Mouse (Mus musculus) heart, postnatal 4 days (tissue): ENCODE measurements around the gene Vmac. TPM values are rescaled to one million over a fixed set of nuclear protein-coding genes. Genes with fewer than 3 reads are reported as not detected.
A peak's percentile ranks its signal among the peaks of the same experiment; 100 is the strongest.

Experiments used
- DNase-seq: peaks from one replicate; pipeline ENCODE4 v3.0.0; 2021
- total RNA-seq, 2 experiments: library from RNA; stranded (reverse); gene quantifications; 2 replicates each; pipeline ENCODE4 v1.2.3; 2021

The Vmac gene
- 1 to 10 TPM; 5.3 to 8.0 TPM for total RNA-seq

DNA sequence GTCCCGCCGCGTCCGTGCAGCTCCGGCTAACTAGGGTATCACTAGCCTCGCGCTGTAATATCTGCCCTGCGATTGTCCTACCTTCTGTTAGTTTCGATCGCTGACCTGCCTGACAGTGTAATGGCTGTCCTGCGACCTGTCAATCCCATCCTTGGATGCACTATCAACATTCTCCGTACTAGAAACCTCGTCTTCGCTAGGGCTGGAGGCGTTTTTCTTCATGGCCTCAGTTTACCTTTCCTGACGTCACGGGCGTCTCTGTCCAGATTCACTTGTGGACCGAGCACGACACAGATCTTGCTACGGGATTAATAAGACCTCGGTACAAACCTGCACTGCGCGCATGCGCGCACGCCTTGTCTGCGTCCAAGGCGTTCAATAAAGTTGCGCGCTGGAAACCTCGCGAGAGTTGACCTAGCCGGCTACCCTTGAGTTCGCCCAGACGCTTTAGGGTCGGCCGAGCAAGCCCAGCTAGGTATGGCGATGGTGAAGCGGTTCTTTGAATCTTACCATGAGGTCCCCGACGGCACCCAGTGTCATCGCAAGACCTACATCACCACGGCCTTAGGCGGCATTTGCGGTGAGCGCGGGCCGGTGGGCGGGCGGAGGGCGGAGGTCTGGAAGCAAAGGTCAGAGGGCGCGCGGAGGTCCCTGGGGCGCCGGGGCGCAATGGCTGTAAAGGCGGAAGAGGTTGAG, at the start of gene Vmac, which contains the start of gene Ndufa11:
Gene Vmac, minus strand, starts transcription at position 660 of the 696 bp plus-strand sequence.
Gene Ndufa11, plus strand, starts transcription at position 405 of the 696 bp plus-strand sequence.
- DNase-seq: peak; percentile 97

DNA sequence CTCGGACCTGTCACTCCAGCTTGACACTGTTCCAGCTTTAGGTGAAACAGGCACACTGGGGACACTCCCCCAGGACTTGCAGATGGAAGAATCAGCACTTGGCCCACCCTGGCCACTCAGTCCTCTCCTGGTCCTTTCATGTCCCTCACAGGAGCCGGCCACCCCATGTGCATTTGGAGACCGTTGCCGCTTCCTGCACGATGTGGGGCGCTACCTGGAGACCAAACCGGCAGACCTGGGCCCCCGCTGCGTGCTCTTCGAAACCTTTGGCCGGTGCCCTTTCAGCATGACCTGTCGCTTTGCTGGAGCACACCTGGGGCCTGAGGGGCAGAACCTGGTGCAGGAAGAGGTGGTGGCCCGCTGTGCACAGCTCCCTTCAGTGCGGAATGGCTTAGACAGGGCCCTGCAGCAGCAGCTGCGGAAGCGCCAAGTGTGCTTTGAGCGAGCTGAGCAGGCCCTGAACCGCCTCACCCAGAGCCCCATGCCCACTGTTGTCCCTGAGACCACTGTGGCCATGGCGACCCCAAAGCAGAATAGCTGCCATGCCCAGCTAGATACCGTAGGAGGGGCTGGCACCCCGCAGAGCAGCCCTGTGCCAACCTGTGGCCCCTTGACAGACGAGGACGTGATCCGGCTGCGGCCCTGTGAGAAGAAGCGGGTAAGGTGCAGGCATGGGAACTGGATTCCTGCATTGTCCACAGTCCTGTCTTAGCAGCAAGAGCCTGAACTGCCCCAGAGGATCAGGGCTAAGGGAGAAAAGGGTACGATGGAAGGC, 49.0 kb upstream of the Vmac start:
- DNase-seq: no peak

DNA sequence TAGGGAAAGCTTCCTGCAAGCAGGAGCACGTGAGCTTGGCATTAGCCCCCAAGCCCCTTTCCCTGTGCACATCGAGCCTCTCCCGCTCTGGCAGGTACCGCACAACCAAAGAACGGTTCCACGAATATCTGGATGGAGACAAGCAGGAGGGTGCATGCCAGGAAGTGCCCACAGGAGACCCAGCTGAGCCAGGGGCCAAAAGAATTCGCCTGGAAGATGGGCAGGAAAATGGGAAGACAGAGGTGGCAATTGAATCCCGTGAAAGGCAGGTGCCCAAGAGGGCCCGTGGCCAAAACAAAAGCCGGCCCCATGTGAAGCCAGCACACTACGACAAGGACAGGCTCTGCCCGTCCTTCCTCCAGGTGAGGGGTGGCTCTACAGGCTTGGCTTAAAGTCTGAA, 47.6 kb upstream of the Vmac start:
- DNase-seq: no peak

DNA sequence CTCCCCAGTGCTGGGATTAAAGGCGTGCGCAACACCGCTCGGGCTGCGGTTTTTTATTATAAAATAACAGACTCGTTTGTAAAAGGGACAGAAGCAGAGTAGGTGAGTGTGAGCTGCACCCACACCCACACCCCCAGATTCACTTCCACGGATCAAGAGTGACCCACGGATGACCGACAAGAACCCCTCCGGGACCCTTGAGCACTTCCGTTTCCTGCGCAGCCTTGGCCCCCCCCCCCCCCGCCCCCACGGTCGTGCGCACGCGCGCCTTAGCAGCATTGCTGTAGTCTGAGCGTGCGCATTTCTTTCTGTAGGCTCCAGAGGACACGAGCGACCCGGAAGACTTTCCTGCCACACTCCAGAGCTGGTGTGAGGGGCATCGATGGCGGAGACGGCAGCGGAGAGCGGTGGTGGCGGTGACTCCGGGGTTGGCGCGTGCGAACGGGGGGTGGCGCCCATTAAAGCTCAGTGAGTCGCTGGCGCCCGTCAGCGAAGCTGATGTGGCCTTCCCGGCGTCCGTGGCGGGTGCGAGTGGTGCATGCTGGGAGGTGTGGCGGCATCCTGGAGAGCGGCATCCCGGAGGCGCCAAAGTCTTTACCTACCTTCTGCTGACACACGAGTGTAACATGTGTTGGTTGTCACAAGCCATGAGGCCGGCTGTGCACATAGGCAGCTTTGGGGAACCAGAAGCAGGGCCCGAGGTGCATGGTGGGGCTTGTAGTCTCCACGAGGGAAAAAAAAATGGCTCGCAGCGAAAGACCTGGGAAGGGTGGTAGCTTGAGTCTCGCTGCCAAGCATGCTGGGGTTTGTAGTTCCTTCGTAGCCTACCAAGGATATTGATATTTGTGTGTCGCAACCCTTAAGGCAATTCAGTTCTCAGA, 46.9 kb upstream of the Vmac start, which contains the start of gene Dus3l:
Gene Dus3l, plus strand, starts transcription at position 284 of the 881 bp plus-strand sequence.
- peak; percentile 84 for DNase-seq

DNA sequence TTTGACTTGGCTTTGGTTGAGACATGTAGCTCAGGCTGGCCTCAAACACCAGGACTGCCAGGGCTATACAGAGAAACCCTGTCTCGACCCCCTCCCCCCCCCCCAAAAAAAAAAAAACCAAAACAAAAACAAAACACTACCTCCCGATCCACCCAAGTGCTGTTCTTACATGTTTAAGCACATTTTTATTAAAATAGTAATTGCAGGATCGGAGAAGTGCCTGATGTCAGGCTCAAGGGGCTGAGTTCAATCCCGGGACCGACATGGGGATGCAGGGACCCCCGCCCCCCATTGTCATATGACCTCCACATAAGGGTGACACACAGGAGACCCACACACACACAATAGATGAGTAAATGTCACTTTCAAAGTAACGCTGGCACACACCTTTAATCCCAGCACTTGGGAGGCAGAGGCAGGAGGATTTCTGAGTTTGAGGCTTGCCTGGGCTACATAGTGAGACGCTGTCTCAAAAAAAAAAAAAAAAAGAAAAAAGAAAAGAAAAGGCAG, 46.0 kb upstream of the Vmac start:
- no peak for DNase-seq

DNA sequence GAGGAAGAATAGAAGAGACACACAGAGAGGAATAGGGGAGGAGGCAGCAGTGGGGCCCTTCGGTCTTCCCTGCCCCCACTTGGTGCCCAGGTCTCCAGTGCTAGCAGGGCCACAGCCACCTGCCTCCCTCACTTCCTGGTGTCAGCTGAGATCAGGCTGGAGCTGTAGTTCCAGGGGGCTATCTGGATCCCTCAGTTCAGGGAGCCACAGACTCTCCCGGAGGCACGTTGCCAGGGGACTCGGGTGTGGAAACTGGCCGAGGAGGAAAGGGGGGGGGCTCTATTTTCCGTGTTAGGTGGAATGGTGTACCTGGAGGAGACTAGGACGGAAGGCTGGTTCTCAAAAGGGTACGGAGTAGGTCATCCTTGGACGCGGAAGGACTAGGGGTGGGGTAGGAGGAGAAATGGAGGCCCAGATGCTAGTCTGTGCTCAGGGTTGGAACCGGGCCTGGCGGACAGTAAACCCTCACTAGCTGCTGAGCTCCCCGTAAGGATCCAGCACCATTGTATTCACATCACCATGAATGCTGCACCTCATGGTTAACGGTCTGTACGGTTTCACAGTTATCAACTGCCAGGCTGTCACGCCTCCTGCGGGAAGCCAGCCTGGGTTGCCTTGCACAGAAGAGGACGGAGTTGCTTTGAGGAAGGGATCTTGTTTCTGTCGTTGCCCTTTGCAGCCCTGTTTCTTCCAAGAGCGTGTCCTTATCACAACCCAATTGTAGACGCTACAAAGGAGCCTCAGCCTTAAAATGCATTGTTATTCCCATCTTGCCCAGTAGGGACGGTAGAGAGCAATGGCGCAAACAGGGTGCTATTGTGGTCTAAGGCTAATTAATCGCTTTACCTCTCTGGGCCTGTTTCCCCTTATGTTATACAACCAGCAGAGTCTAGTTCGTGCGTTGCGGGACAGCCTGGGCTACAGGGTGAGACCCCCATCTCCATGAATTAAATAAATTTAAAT, 45.2 kb upstream of the Vmac start:
- DNase-seq: peak; percentile 72

DNA sequence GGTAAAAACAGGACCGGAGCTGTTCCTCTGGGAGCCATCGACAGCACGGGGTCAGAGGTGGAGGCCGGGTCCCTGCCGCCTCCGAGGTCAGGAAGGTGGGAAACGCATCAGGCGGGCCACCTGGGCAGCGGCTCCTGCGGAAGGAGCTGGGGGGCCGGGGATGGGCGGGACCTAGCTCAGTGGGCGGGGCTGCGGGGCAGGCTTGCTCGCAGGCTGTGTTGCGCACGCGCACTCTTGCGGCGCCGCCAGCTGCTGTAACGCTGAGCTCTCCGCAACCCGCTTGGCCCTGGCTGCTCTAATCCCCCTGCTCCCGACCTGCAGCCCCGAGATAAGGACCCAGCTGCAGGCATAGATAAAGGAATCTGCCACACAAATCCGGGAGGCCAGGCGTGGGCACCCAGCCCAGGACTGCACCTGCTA, 44.2 kb upstream of the Vmac start:
- peak; percentile 91 for DNase-seq

DNA sequence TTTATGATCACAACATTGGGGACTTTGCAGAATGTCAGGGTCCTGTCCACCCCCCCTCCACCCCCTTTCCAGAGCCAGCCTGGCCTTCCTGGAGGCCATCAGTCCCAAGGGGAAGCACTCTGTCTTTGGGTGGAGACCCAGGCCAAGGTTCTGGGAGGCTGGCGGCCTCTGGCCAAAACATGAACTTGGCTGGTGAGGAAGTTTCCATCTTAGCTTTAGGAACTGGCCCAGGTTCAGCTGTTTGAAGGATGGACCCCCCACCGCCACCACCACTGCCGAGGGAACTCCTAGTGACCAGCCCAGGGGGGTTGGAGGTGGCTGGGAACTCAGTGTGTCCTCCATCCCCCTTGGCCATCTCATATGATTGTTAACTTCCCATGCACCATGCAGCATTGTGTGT, 43.3 kb upstream of the Vmac start:
- no peak for DNase-seq

DNA sequence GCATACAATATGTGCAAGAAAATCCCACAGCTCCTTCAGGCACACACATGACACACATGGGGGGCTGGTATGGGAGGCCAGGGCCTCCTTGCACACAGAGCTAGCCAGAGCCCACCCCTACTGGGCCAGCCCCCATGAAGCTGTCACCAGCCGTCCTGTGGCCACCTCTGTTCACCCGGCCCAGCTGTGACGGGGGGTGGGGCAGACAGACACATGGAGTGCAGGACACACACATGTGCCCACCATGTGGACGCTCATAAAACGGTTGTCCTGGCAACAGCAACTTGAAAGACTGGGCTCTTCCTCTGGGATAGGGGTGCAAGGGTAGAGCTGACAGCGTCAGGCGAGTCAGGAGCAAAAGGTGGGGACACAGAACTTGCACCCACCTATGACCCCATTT, 41.4 kb upstream of the Vmac start:
- DNase-seq: no peak

DNA sequence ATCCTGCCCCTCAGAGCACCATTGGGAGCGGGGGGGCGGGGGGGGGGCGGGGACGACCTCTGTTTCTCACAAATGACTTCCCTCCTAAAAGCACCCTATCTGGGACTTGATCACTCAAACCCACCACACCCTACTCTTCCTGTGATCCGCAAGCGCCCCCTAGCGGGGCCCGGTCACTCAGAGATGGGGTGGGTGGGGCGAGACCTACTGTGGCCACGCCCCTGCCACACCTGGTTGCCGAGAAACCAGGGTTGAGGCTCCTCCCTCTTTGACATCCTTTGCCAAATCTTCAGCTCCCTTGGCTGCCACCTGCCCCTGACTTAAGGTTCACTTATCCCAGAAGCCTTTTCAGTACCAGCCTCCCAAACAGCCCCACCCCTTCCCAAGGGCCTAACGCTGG, 40.3 kb upstream of the Vmac start:
- peak; percentile 77 for DNase-seq

DNA sequence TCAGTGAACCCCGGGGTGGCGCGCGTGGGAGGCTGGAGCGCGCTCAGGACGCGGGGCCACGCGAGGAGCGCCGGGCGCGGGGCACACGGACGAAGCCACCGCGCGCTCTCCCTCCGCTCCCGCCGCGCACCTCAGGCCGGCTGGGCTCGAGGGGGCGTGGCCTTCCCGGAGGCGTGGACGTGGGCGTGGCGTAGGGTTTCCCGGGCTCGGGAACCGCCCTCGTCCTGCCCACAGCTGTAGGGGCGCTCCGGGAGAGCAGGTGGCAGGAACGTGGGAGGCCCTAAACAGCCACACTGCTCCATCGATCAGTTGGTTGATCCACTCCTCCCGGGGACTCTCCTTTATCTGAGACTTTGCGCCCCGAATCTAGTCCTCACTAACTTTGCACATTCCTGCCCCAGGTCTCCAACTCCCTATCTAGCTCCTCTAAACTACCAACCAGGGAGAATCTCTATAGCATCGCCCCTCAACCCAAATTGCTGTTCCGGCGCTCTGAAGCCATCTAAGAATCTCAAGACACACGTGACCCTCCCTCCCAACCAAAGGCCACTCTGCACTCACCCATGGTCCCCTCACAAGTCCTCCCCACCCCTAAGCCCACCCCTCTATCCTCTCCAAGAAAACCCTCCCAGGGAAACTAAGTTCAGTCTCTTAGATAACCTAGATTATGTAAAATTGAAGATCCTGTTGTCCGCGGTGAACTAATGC, 39.7 kb upstream of the Vmac start, which contains the start of gene Nrtn:
Gene Nrtn, minus strand, starts transcription at position 115 of the 708 bp plus-strand sequence.
- DNase-seq: peak; percentile 92

DNA sequence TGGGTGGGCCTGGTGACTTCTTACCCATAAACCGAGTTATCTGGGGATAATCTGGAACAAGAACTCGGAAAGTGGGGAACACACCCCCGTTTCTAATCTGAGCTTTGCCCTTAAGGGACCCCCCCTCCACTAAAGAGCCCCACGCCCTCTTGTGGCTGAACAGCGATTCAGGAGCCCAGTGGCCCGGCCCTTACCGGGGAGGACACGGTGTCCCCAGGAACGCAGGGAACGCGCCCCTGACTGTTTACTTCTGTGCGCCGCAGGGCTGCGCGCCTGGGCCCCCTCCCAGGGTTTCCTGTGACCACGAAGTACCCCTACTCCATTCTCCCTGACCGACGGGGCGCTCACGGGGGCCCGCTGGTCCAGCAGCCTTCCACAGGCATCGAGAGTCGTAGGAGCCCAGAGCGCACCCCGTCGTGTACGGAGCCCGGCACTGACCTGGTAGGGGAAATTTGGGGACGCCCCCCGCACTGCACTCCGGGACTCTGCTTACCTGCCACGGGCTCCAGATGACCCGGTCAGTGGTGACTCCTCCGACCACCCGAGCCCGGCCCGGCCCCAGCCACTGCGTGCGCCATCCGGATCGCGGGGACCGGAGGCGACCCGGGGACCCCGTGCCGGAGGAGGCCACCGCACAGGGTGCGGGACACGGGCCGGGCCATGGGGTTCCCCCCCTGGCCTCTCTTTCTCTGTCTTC, 39.0 kb upstream of the Vmac start:
- peak; percentile 63 for DNase-seq

DNA sequence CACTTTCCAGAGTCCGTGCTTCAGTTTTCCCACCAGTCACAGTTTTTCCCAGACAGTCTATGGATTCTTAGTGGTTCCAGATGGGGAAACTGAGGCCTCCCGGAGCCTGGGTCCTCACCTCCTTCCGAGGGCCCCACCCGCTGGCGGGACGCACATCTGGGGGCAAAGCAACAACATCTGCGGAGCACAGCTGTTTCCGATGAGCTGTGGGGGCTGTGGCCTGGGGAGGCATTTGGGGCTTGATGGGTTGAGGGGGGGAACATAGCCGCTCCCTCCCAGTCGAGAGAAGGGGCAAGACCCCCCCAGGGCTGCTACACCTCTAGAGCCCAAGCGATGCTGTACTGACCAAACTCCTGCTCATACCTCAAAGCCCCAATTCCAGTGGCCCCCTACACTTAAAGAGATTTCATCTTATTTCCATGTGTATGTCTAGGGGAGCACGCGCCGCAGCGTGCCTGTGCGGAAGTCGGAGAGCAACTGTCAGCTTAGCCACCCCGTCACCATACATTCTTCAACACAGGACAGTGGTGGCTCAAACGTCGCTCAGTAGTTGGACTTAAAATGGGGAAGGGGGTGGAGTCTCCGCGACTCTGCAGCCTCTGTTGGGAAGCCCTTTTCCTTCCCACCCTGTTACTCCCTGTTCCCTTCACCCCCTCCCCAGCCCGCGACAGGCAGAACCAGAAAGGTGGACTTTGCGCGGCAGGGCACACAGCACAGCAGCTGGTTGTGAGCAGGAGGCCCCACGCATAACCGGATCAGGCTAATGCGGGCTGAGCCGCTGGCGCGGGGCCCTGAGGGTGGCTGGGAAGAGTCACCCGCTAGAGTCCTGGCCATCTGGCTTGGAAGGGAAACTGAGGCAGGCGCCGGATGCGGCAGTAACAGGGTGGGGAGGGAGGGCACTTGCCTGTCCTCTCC, 36.7 kb upstream of the Vmac start:
- DNase-seq: no peak

DNA sequence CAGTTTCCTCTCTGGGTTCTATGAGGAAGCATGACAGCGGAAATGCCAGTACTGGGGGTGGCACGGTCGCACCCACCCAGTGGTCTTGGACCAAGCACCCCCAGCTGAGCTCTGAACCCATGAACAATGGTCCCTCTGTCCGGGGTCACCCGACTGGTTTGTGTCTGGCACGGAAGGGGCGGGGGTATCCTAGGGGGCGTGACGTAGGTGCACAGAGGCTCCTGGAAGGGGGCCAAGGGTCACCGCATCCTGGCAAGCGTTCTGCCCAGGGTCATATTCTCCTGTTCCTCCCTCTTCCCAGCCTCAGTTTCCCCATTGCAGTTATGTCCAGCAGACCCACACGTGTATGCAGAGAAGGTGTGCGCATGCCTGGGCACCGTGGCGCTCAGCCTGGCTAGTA, 35.6 kb upstream of the Vmac start:
- DNase-seq: no peak

DNA sequence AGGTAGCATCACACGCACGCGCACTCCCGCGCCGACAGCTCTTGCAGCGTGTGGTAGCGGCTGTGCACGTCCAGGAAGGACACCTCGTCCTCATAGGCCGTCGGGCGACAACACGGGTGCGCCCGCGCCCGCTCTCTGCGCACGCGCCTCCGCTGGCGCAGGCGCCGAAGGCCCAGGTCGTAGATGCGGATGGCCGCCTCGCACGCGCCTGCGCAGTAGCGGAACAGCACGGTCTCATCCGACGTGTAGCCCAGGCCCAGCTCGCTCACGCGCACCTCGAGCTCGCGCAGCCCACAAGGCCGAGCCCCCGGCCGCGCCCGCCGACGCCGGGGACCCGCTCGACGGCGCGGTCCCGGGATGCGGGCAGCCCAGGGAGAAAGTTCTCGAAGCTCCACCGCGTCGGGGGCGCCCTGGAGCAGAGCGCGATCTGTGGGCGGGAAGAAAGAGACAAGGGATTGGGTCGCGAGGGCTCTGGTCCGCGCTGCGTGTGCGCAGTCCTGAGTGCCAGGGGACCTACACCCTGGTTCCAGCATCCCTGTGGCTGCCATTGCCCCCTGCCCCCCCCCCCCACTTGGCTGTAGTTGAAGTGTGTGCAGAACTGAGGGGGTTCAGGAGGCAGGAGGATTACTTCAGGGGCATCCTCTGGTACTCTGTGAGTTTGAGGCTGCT, 33.7 kb upstream of the Vmac start:
- DNase-seq: peak; percentile 60

DNA sequence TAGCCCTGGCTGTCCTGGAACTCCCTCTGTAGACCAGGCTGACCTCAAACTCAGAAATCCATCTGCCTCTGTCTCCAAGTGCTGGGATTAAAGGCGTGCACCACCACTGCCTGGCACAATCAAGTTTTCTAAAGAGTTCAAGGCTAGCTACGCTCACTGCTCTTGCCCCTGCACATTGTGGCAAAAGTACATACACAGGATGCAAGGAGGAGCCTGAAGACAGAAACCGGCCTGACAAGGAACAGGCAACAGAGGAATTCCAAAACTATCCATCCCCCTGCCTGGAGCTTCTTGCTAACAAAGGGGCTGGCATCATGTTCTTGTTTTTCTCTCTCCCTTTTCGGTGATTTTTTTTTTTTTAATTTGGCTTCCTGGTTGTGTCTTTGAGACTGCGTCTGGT, 26.4 kb upstream of the Vmac start:
- no peak for DNase-seq

DNA sequence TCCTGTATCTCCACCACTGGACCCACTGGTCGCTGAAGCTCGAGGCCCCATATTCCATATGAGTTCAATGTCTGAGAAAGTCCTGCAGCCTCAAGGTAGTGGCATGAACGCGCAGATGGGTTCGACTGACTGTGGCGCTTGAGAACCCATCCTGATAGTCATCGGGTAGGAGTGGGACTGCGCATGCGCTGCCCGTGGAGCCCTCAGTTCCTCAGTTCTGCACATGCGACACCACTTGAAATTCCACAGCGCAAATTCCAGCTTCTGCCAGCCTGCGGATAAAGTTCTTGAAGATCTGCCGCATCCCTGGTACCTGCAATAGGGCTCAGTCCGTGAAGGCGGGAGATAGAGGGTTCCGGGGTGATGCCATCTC, 23.0 kb upstream of the Vmac start:
- DNase-seq: no peak

DNA sequence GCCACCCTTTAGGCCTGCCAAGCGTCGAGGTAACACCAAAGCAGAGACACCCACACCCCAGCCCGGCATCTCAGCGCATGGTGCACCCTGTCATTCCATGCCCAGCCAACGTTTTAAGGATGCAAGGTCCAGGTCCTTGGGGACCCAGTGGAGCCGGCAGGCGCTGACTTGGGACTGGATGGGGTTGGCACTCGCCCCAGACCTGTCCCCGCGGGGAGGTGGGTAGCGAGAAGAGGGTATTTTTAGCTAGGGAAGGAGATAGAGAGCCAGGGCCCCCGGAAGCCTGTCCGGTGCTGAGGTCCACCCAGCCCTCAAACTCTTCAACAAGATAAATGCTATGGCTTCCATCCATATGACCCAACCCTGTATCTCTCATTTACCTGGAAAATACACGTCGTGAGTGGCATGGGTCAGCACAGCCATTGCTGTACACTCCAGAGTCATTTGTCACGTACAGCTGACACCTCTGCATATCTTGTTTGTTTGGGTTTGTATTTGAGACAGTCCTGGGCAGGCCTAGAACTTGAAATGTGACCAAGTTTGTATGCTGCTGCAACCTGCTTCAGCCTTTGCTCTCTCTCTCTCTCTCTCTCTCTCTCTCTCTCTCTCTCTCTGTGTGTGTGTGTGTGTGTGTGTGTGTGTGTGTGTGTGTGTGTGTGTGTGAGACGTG, 22.4 kb upstream of the Vmac start:
- peak; percentile 83 for DNase-seq
